Mouse (Mus musculus) gastrocnemius, postnatal 25 days (tissue): ENCODE data around the gene Dennd1c. TPM values are rescaled to one million over a fixed set of nuclear protein-coding genes. Genes with fewer than 3 reads are reported as not detected.

Experiments
- DNase-seq: peaks from one replicate; pipeline ENCODE4 v3.0.0; 2022
- long read RNA-seq, 2 experiments: library from polyadenylated mRNA; stranded (forward); transcript quantifications; one replicate each; pipeline ENCODE4 v2.0.0; 2021
- total RNA-seq, 2 experiments: library from RNA; stranded (reverse); gene quantifications; 1 replicate in 1 of 2; 2 replicates in 1 of 2; pipeline ENCODE4 v1.2.3; 2021

Gene Dennd1c
- 1 to 10 TPM in 1 of 2 experiments, under 1 TPM in 1; 0.31 to 1.2 TPM for total RNA-seq
- long read RNA-seq, experiment 1, result 0 reads
- long read RNA-seq, experiment 2, partial matches to known transcripts, result 0 of 1 reads
- long read RNA-seq, experiment 2, other reads (novel, unspliced or antisense), result 1 of 1 reads

- DNase-seq, result peak; percentile 27
These were observed at the start of gene Dennd1c for GRCm38 (mm10) chr17:57078336-57078735. Gene Dennd1c, minus strand, starts transcription at chr17:57078514.

GRCm38 (mm10) chr17:57125853-57126622, 47.7 kb upstream of the Dennd1c start:
- DNase-seq, result no peak

- DNase-seq, result no peak
These were observed 46.5 kb upstream of the Dennd1c start for GRCm38 (mm10) chr17:57124792-57125191.

GRCm38 (mm10) chr17:57123192-57124118, 45.1 kb upstream of the Dennd1c start:
- no peak for DNase-seq

GRCm38 (mm10) chr17:57121856-57122255, 43.5 kb upstream of the Dennd1c start:
- no peak for DNase-seq

GRCm38 (mm10) chr17:57118524-57119349, 40.4 kb upstream of the Dennd1c start:
- peak; percentile 40 for DNase-seq

GRCm38 (mm10) chr17:57116801-57117200, 38.5 kb upstream of the Dennd1c start:
- DNase-seq, result no peak

GRCm38 (mm10) chr17:57112768-57113474, 34.6 kb upstream of the Dennd1c start:
- no peak for DNase-seq

GRCm38 (mm10) chr17:57110005-57110404, 31.7 kb upstream of the Dennd1c start:
- DNase-seq, result no peak

GRCm38 (mm10) chr17:57108666-57109171, 30.4 kb upstream of the Dennd1c start:
- no peak for DNase-seq

GRCm38 (mm10) chr17:57108040-57108665, 29.8 kb upstream of the Dennd1c start:
- no peak for DNase-seq

GRCm38 (mm10) chr17:57107064-57107463, 28.8 kb upstream of the Dennd1c start:
- DNase-seq, result no peak

- no peak for DNase-seq
These were observed 27.7 kb upstream of the Dennd1c start for GRCm38 (mm10) chr17:57106035-57106368.

- peak; percentile 35 for DNase-seq
These were observed 27.1 kb upstream of the Dennd1c start, which contains the start of gene Tnfsf9 for GRCm38 (mm10) chr17:57105181-57106034. Gene Tnfsf9, plus strand, starts transcription at chr17:57105325.

GRCm38 (mm10) chr17:57104496-57104895, 26.2 kb upstream of the Dennd1c start:
- DNase-seq, result no peak

GRCm38 (mm10) chr17:57102276-57102675, 24.0 kb upstream of the Dennd1c start:
- no peak for DNase-seq

- DNase-seq, result no peak
These were observed 21.5 kb upstream of the Dennd1c start for GRCm38 (mm10) chr17:57099629-57100325.

GRCm38 (mm10) chr17:57098321-57098720, 20.0 kb upstream of the Dennd1c start:
- DNase-seq, result no peak

- peak; percentile 67 for DNase-seq
These were observed 18.3 kb upstream of the Dennd1c start for GRCm38 (mm10) chr17:57096623-57096920.
